Mouse (Mus musculus): ENCODE measurements around the gene Srp54a. TPM values are rescaled to one million over a fixed set of nuclear protein-coding genes. Genes with fewer than 3 reads are reported as not detected.
"Not testable (repeated sequence)": the region's sequence is repeated elsewhere in the genome, so short reads cannot be mapped to it uniquely, and the experiment has no call there.

Gene Srp54a
- polyA plus RNA-seq, 1 experiment from 2014 or later = 190 TPM

- ATAC-seq = not testable (repeated sequence)
- WGBS = no CpG with 5 or more reads among the region's 7 CpGs
Observed at GRCm38 (mm10) chr12:55112616-55113015, 32.6 kb downstream of the Srp54a start.

GRCm38 (mm10) chr12:55124242-55124641 is 44.2 kb downstream of the Srp54a start, which contains the start of gene Fam177a:
Fam177a (plus strand) TSS chr12:55124469.
- not testable (repeated sequence) for H3K27me3 ChIP-seq (replicated peaks; ENCODE audit: control insufficient read depth, insufficient read depth, low read length); H3K9ac ChIP-seq (ENCODE audit: low read depth, low read length); H3K4me1 ChIP-seq (ENCODE audit: control insufficient read depth, insufficient read depth, low read depth, low read length); H3K36me3 ChIP-seq (ENCODE audit: control insufficient read depth, insufficient read depth, low read length); H3K4me2 ChIP-seq (ENCODE audit: low read length); H3K9me3 ChIP-seq (ENCODE audit: control insufficient read depth, low read length); H3K27ac ChIP-seq (ENCODE audit: low read depth, low read length); H3K4me3 ChIP-seq (ENCODE audit: low read length)
- no CpG with 5 or more reads among the region's 40 CpGs for WGBS
- peak; percentile 98 for ATAC-seq

More at GRCm38 (mm10) chr12:55112616-55113015, 32.6 kb downstream of the Srp54a start:
- H3K36me3 ChIP-seq (ENCODE audit: control insufficient read depth, insufficient read depth, low read length); H3K9me3 ChIP-seq (ENCODE audit: control insufficient read depth, low read length); H3K4me1 ChIP-seq (ENCODE audit: control insufficient read depth, insufficient read depth, low read depth, low read length); H3K27me3 ChIP-seq (replicated peaks; ENCODE audit: control insufficient read depth, insufficient read depth, low read length); H3K9ac ChIP-seq (ENCODE audit: low read depth, low read length); H3K4me3 ChIP-seq (ENCODE audit: low read length); H3K4me2 ChIP-seq (ENCODE audit: low read length); H3K27ac ChIP-seq (ENCODE audit: low read depth, low read length): not testable (repeated sequence)

GRCm38 (mm10) chr12:55124731-55125130 is 44.7 kb downstream of the Srp54a start:
- not testable (repeated sequence) for H3K27me3 ChIP-seq (replicated peaks; ENCODE audit: control insufficient read depth, insufficient read depth, low read length); H3K36me3 ChIP-seq (ENCODE audit: control insufficient read depth, insufficient read depth, low read length); H3K4me1 ChIP-seq (ENCODE audit: control insufficient read depth, insufficient read depth, low read depth, low read length); H3K4me2 ChIP-seq (ENCODE audit: low read length); ATAC-seq; H3K27ac ChIP-seq (ENCODE audit: low read depth, low read length); H3K9me3 ChIP-seq (ENCODE audit: control insufficient read depth, low read length); H3K4me3 ChIP-seq (ENCODE audit: low read length); H3K9ac ChIP-seq (ENCODE audit: low read depth, low read length)
- WGBS = no CpG with 5 or more reads among the region's 18 CpGs

GRCm38 (mm10) chr12:55135540-55135939 is 55.5 kb downstream of the Srp54a start:
- ATAC-seq; H3K4me3 ChIP-seq (ENCODE audit: low read length); H3K9me3 ChIP-seq (ENCODE audit: control insufficient read depth, low read length); H3K4me2 ChIP-seq (ENCODE audit: low read length); H3K27ac ChIP-seq (ENCODE audit: low read depth, low read length); H3K4me1 ChIP-seq (ENCODE audit: control insufficient read depth, insufficient read depth, low read depth, low read length); H3K9ac ChIP-seq (ENCODE audit: low read depth, low read length); H3K27me3 ChIP-seq (replicated peaks; ENCODE audit: control insufficient read depth, insufficient read depth, low read length); H3K36me3 ChIP-seq (ENCODE audit: control insufficient read depth, insufficient read depth, low read length): not testable (repeated sequence)
- WGBS = no CpG with 5 or more reads among the region's 6 CpGs

- not testable (repeated sequence) for H3K27ac ChIP-seq (ENCODE audit: low read depth, low read length); H3K27me3 ChIP-seq (replicated peaks; ENCODE audit: control insufficient read depth, insufficient read depth, low read length); H3K4me2 ChIP-seq (ENCODE audit: low read length); H3K9ac ChIP-seq (ENCODE audit: low read depth, low read length); H3K4me3 ChIP-seq (ENCODE audit: low read length); H3K9me3 ChIP-seq (ENCODE audit: control insufficient read depth, low read length); H3K4me1 ChIP-seq (ENCODE audit: control insufficient read depth, insufficient read depth, low read depth, low read length); H3K36me3 ChIP-seq (ENCODE audit: control insufficient read depth, insufficient read depth, low read length); ATAC-seq
- no CpG with 5 or more reads among the region's 6 CpGs for WGBS
Observed at GRCm38 (mm10) chr12:55137859-55138258, 57.8 kb downstream of the Srp54a start.

GRCm38 (mm10) chr12:55154559-55155448 is 74.7 kb downstream of the Srp54a start, which contains the start of gene Srp54b:
Srp54b (plus strand) TSS chr12:55155104.
- ATAC-seq = peak; percentile 99
- H3K4me1 ChIP-seq (ENCODE audit: control insufficient read depth, insufficient read depth, low read depth, low read length); H3K9me3 ChIP-seq (ENCODE audit: control insufficient read depth, low read length); H3K4me2 ChIP-seq (ENCODE audit: low read length); H3K36me3 ChIP-seq (ENCODE audit: control insufficient read depth, insufficient read depth, low read length); H3K27ac ChIP-seq (ENCODE audit: low read depth, low read length); H3K9ac ChIP-seq (ENCODE audit: low read depth, low read length); H3K27me3 ChIP-seq (replicated peaks; ENCODE audit: control insufficient read depth, insufficient read depth, low read length): not testable (repeated sequence)
- peak within 1 kb of the TSS; percentile 17; the same call in 1 of the 2 replicates for H3K4me3 ChIP-seq (ENCODE audit: low read length)
- WGBS = no CpG with 5 or more reads among the region's 57 CpGs

GRCm38 (mm10) chr12:55155449-55155783 is 75.4 kb downstream of the Srp54a start:
- not testable (repeated sequence) for H3K9me3 ChIP-seq (ENCODE audit: control insufficient read depth, low read length); H3K27me3 ChIP-seq (replicated peaks; ENCODE audit: control insufficient read depth, insufficient read depth, low read length); H3K4me2 ChIP-seq (ENCODE audit: low read length); H3K27ac ChIP-seq (ENCODE audit: low read depth, low read length); H3K4me1 ChIP-seq (ENCODE audit: control insufficient read depth, insufficient read depth, low read depth, low read length); H3K9ac ChIP-seq (ENCODE audit: low read depth, low read length); H3K36me3 ChIP-seq (ENCODE audit: control insufficient read depth, insufficient read depth, low read length)
- 0% methylated on average over 8 of the region's 24 CpGs for WGBS
- peak; percentile 56 for ATAC-seq
- peak overlapping the region; percentile 17; the same call in 1 of the 2 replicates for H3K4me3 ChIP-seq (ENCODE audit: low read length)

Other genes starting within 250 kb of the Srp54a start
- 317 and 323 TPM in 2 replicates for gene Cfl2, start 217.4 kb upstream of the Srp54a start, polyA plus RNA-seq (2015; fragmentation: Nextera tagmentation; extraction: Ambion mirVana)
- gene Gm20403, start 93.7 kb upstream of the Srp54a start, polyA plus RNA-seq (2015; fragmentation: Nextera tagmentation; extraction: Ambion mirVana) = not detected in 2 replicates
- 5.6 and 6.5 TPM in 2 replicates for gene Baz1a, start 65.9 kb upstream of the Srp54a start, polyA plus RNA-seq (2015; fragmentation: Nextera tagmentation; extraction: Ambion mirVana)
- gene 2700097O09Rik, start 152 bp upstream of the Srp54a start, polyA plus RNA-seq (2015; fragmentation: Nextera tagmentation; extraction: Ambion mirVana) = 31.9 and 33.0 TPM in 2 replicates
- 74.3 and 84.4 TPM in 2 replicates for gene Fam177a, start 44.2 kb downstream of the Srp54a start, polyA plus RNA-seq (2015; fragmentation: Nextera tagmentation; extraction: Ambion mirVana)
- gene Srp54b, start 74.8 kb downstream of the Srp54a start, polyA plus RNA-seq (2015; fragmentation: Nextera tagmentation; extraction: Ambion mirVana) = 55.5 and 64.7 TPM in 2 replicates
- gene 1700047I17Rik2, start 119.3 kb downstream of the Srp54a start, polyA plus RNA-seq (2015; fragmentation: Nextera tagmentation; extraction: Ambion mirVana) = not detected in 2 replicates
- 75.8 and 78.3 TPM in 2 replicates for gene Srp54c, start 149.9 kb downstream of the Srp54a start, polyA plus RNA-seq (2015; fragmentation: Nextera tagmentation; extraction: Ambion mirVana)
- gene 1110008L16Rik, start 219.3 kb downstream of the Srp54a start, polyA plus RNA-seq (2015; fragmentation: Nextera tagmentation; extraction: Ambion mirVana) = 9.4 and 12.0 TPM in 2 replicates
- 18.0 and 23.2 TPM in 2 replicates for gene Ppp2r3c, start 222.7 kb downstream of the Srp54a start, polyA plus RNA-seq (2015; fragmentation: Nextera tagmentation; extraction: Ambion mirVana)

Data from hindbrain, embryonic 16.5 days (tissue).